Mouse (Mus musculus) cerebellum, adult 2 months (tissue): ENCODE data around the gene Dusp19.

Source experiments
- CTCF ChIP-seq: fragments of 200-500 bp; IDR thresholded peaks from 2 replicates; pipeline ENCODE4 v1.5.1; 2011; ENCODE audit warnings: low read depth, mild to moderate bottlenecking, control low read depth, low read length, moderate library complexity, borderline replicate concordance; ENCODE audit not compliant: insufficient read depth
- POLR2A ChIP-seq: fragments of 200-500 bp; IDR thresholded peaks from 2 replicates; pipeline ENCODE4 v1.6.1; 2011; ENCODE audit warnings: low read length, control low read depth, borderline replicate concordance; ENCODE audit not compliant: insufficient read depth

DNA sequence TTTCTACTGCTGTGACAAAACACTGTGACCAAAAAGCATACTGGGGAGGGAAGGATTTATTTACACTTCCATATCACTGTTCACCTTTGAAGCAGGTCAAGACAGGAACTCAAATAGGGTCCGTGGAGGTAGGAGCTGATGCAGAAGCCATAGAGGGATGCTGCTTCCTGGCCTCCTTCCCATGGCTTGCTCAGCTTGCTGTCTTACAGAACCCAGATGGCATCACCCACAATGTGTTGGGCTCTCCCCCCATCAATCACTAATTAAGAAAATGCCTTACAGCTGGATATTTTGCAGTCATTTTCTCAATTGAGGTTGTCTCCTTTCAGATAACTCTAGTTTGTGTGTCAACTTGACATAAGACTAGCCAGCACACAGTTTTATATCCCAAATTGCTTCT lies 4.6 kb upstream of the Dusp19 start:
- TF ChIP-seq CTCF (no peak), POLR2A (no peak)
